22 mouse cellular contexts compared by ENCODE assay signal in genomic region chr16:49550231-49550630, GRCm38 (mm10).
DNase-seq lines count a peak whose midpoint lies in the region; ATAC-seq and TF ChIP-seq lines count a peak whose summit lies in the region.
"Had no signal": no experiment of that assay in that cellular context is flagged by ENCODE, and none has a peak within 500 bp of the region (broad histone marks: within the 10 kb centered on the region; RNA-seq: fewer than 3 reads in every experiment).

No protein-coding gene starts in this region.

- WGBS in forebrain, postnatal 0 days, result 52% methylated on average over 3 of the region's 3 CpGs
- 69% methylated on average over 3 of the region's 3 CpGs for WGBS in forebrain, embryonic 12.5 days

- no peak overlapping the region for H3K27ac ChIP-seq in forebrain, postnatal 0 days (ENCODE audit: low read depth, low read length)
- H3K27ac ChIP-seq in forebrain, embryonic 12.5 days, result no peak overlapping the region
- H3K27ac ChIP-seq: embryonic facial prominence, embryonic 13.5 days; forebrain, embryonic 13.5 days; heart, adult 2 months; heart, embryonic 15.5 days; hindbrain, embryonic 15.5 days had no signal

- no peak overlapping the region for H3K9ac ChIP-seq in forebrain, postnatal 0 days
- no peak overlapping the region for H3K9ac ChIP-seq in forebrain, embryonic 12.5 days
- H3K9ac ChIP-seq: embryonic facial prominence, embryonic 13.5 days; forebrain, embryonic 13.5 days; heart, embryonic 15.5 days; hindbrain, embryonic 15.5 days had no signal

- no peak for ATAC-seq in forebrain, postnatal 0 days
- ATAC-seq in forebrain, embryonic 12.5 days (ENCODE audit: low FRiP score), result no peak
- ATAC-seq: activated CD4-positive, CD25-positive, alpha-beta regulatory T cell, adult 4 months; forebrain, embryonic 13.5 days; Patski had no signal

- no peaks in the 10 kb centered on the region for H3K4me1 ChIP-seq in forebrain, postnatal 0 days (ENCODE audit: insufficient read depth)
- no peaks in the 10 kb centered on the region for H3K4me1 ChIP-seq in forebrain, embryonic 12.5 days
- H3K4me1 ChIP-seq: embryonic facial prominence, embryonic 13.5 days; forebrain, embryonic 13.5 days; heart, embryonic 15.5 days; hindbrain, embryonic 15.5 days had no signal

- TF ChIP-seq CTCF in forebrain, postnatal 0 days (IDR thresholded peaks at IDR 0.05; ENCODE audit: low read depth), result no peak

- H3K4me3 ChIP-seq in forebrain, postnatal 0 days (ENCODE audit: low read depth, low read length), result no peak overlapping the region
- no peak overlapping the region for H3K4me3 ChIP-seq in forebrain, embryonic 12.5 days (replicated peaks)
- H3K4me3 ChIP-seq: embryonic facial prominence, embryonic 13.5 days; forebrain, embryonic 13.5 days; heart, adult 2 months; heart, embryonic 15.5 days; hindbrain, embryonic 15.5 days had no signal

- H3K36me3 ChIP-seq in forebrain, postnatal 0 days (ENCODE audit: insufficient read depth), result no peaks in the 10 kb centered on the region
- no peaks in the 10 kb centered on the region for H3K36me3 ChIP-seq in forebrain, embryonic 12.5 days (replicated peaks)
- H3K36me3 ChIP-seq: embryonic facial prominence, embryonic 13.5 days; heart, embryonic 15.5 days; hindbrain, embryonic 15.5 days had no signal

- H3K27me3 ChIP-seq in forebrain, postnatal 0 days (ENCODE audit: insufficient read depth, low read length), result no peaks in the 10 kb centered on the region
- no peaks in the 10 kb centered on the region for H3K27me3 ChIP-seq in forebrain, embryonic 12.5 days
- H3K27me3 ChIP-seq: embryonic facial prominence, embryonic 13.5 days; forebrain, embryonic 13.5 days; heart, embryonic 15.5 days; hindbrain, embryonic 15.5 days; Patski had no signal

- no peak overlapping the region for H3K4me2 ChIP-seq in forebrain, postnatal 0 days (ENCODE audit: low read depth)
- H3K4me2 ChIP-seq in forebrain, embryonic 12.5 days, result no peak overlapping the region
- H3K4me2 ChIP-seq: embryonic facial prominence, embryonic 13.5 days; forebrain, embryonic 13.5 days; heart, embryonic 11.5 days; heart, embryonic 15.5 days; hindbrain, embryonic 15.5 days had no signal

- H3K9me3 ChIP-seq in forebrain, postnatal 0 days (ENCODE audit: low read length), result no peaks in the 10 kb centered on the region
- H3K9me3 ChIP-seq in forebrain, embryonic 12.5 days, result no peaks in the 10 kb centered on the region
- H3K9me3 ChIP-seq: embryonic facial prominence, embryonic 13.5 days; forebrain, embryonic 13.5 days; heart, embryonic 15.5 days; hindbrain, embryonic 15.5 days had no signal

- DNase-seq in forebrain, postnatal 0 days, result peak; percentile 24
- peak; percentile 8 for DNase-seq in layer of hippocampus, adult 9-10 months (ENCODE audit: low spot score)
- DNase-seq in layer of hippocampus, postnatal 14 days (ENCODE audit: low spot score in 2 of 2), result no peak
- peak; percentile 12 for DNase-seq in right cerebral cortex, adult 18-20 months
- DNase-seq in right cerebral cortex, postnatal 14 days, result no peak
- DNase-seq in thymus, postnatal 25 days, result no peak
- DNase-seq: adrenal gland, adult 2 months; adrenal gland, postnatal 25 days; cerebellum, adult 11 months; cerebellum, adult 8-10 months; cerebellum, postnatal 36 days; gastrocnemius, postnatal 10 days; heart, adult 2 months; heart, postnatal 14 days had no signal

Comparison
In these comparisons a context has a peak if more than half of its experiments do, and no peak if none do; other contexts are left out.
1. DNase-seq: peak in forebrain, postnatal 0 days (single experiment), layer of hippocampus, adult 9-10 months (single experiment) and right cerebral cortex, adult 18-20 months (single experiment); none in layer of hippocampus, postnatal 14 days (0 of 2), right cerebral cortex, postnatal 14 days (single experiment) and thymus, postnatal 25 days (single experiment).